Mouse (Mus musculus) bone marrow, adult 2 months (tissue): Measurements from ENCODE around the gene Zfyve21. TPM values are rescaled to one million over a fixed set of nuclear protein-coding genes. Genes with fewer than 3 reads are reported as not detected.

Source experiments
- H3K27ac ChIP-seq: fragments of 200-500 bp; 2 replicates; pipeline ENCODE4 v1.5.1; 2012; ENCODE audit warnings: low read depth, mild to moderate bottlenecking, control low read depth, inconsistent platforms, low read length; ENCODE audit not compliant: control insufficient read depth, poor library complexity, insufficient read depth
- H3K4me1 ChIP-seq: fragments of 200-500 bp; 2 replicates; pipeline ENCODE4 v1.6.1; 2011; ENCODE audit warnings: low read length; ENCODE audit not compliant: control insufficient read depth, insufficient read depth
- H3K4me3 ChIP-seq: fragments of 200-500 bp; replicated peaks from 2 replicates; pipeline ENCODE3; 2011; ENCODE audit warnings: mild to moderate bottlenecking, low read depth, low read length, control low read depth; ENCODE audit not compliant: control insufficient read depth
- CTCF ChIP-seq: fragments of 200-500 bp; IDR thresholded peaks from 2 replicates; pipeline ENCODE4 v1.5.1; 2011; ENCODE audit warnings: low read length, control low read depth; ENCODE audit not compliant: control insufficient read depth, insufficient read depth
- POLR2A ChIP-seq: fragments of 200-500 bp; IDR thresholded peaks from 2 replicates; pipeline ENCODE4 v1.6.1; 2011; ENCODE audit warnings: low read depth, mild to moderate bottlenecking, control low read depth, low read length, borderline replicate concordance; ENCODE audit not compliant: control insufficient read depth
- WGBS: fragments of 180-500 bp; shearing (Covaris S2); methylation state at CpG from one replicate; pipeline ENCODE4 v1.1.7; 2018; 5-methylcytosine and 5-hydroxymethylcytosine counted together
- polyA plus RNA-seq: library from polyadenylated mRNA; stranded (reverse); fragments of >200 nt; gene quantifications from 2 replicates; pipeline ENCODE4 v1.2.4, GENCODE M21; 2011; ENCODE audit warnings: low replicate concordance; ENCODE audit not compliant: missing spikeins, insufficient read depth, insufficient read length

The Zfyve21 gene
- polyA plus RNA-seq, 1 experiment, result 12.8 TPM

GRCm38 (mm10) chr12:111820708-111821107 is 6.7 kb downstream of the Zfyve21 start:
- WGBS, result 47% methylated on average over 7 of the region's 7 CpGs
- no peak overlapping the region for H3K4me3 ChIP-seq
- no peak overlapping the region for H3K27ac ChIP-seq
- TF ChIP-seq CTCF, result no peak
- no peaks in the 10 kb centered on the region for H3K4me1 ChIP-seq

DNA sequence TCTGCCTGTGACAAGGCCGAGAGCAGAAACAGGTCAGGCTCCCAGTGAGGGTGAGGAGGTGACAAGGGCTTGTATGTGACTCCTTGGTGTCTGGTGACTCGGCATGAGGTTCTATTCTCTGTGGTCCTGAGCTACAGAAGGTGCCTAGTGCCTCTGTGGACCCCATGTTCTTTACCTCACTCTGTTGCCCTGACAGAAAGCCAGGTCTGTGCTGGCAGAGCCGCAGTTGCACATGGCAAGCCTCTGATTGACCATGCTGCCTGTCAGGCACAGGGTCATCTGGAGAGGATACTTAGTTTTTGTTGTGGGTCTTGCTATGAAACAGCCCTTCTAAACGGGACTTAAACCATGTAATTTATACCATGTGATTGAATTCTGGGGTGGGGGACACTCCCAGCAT is 8.0 kb downstream of the Zfyve21 start:
- Histone ChIP-seq H3K4me3 (no peak overlapping the region), H3K4me1 (no peaks in the 10 kb centered on the region), H3K27ac (no peak overlapping the region)
- 81% methylated on average over 4 of the region's 4 CpGs for WGBS
- TF ChIP-seq CTCF (no peak), POLR2A (no peak)

DNA sequence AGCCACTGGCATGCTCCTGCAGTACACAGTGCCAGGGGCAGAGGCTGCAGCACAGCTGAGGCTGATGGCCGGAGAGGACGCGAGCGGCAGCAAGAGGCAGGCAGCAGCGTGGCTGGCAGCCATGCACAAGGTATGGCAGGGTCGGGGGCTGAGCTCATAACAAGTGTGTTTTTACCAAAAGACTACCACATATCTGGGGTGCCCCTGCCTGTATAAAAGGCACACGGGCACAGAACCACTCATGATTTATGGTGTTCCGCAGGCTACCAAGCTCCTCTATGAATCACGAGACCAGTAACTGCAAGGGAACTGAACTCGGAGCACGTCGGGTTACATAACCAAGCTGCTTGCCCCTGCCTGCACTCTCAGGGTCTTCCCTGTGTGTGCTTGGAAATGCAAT is 13.6 kb downstream of the Zfyve21 start:
- Histone ChIP-seq H3K27ac (no peak overlapping the region), H3K4me3 (no peak overlapping the region), H3K4me1 (no peaks in the 10 kb centered on the region; the same call in 1 of the 2 replicates)
- TF ChIP-seq POLR2A (no peak), CTCF (no peak)
- 88% methylated on average over 12 of the region's 12 CpGs for WGBS

DNA sequence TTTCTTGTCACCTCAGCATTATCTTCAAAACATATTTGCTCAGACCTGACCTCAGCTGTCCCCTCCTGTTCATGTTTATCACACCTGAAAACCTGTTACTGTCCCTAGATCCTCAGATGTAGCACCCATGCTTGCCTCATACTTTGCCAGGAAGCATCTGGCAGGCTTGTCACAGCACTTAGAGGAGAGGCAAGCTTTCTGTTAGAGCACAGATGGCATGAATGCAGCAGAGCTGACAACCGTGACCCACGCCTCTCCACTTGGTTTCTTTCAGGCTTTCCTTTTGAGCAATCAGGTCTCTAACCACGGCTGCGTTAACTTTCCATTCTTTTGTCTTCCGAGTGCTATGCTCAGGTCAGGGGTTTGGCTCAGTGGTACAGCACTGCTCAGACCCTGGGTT is 15.5 kb downstream of the Zfyve21 start:
- TF ChIP-seq POLR2A (no peak), CTCF (no peak)
- WGBS, result 61% methylated on average over 5 of the region's 5 CpGs
- Histone ChIP-seq H3K4me1 (peaks cover 2% of the 10 kb centered on the region), H3K27ac (peak overlapping the region; percentile 58; the same call in 1 of the 2 replicates), H3K4me3 (no peak overlapping the region)

DNA sequence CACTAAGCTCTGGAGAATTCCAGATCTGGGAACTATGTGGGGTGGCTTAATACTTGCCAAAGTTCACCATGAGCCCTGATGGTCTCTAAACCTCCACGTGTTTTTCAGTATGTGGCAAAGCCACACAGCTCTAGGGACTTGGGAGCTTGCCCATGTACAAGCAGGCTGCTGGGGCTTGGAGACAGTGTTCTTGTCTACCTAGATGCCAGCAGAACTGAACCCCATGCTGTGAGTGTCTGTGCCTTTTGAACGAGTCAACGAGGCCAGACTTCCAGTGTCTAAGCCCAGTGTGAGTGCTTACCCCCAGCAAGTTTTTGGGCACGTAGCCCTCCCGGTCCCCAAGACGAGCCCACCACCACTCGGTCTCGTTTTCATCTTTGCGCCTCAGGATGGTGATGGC is 16.0 kb downstream of the Zfyve21 start:
- Histone ChIP-seq H3K4me3 (no peak overlapping the region), H3K4me1 (peaks cover 2% of the 10 kb centered on the region), H3K27ac (peak overlapping the region; percentile 58)
- TF ChIP-seq POLR2A (no peak), CTCF (no peak)
- WGBS, result 87% methylated on average over 9 of the region's 9 CpGs

- peak overlapping the region; percentile 58 for H3K27ac ChIP-seq
- peaks cover 2% of the 10 kb centered on the region for H3K4me1 ChIP-seq
- 54% methylated on average over 10 of the region's 10 CpGs for WGBS
- no peak overlapping the region for H3K4me3 ChIP-seq
- TF ChIP-seq CTCF (no peak), POLR2A (no peak)
Observed at GRCm38 (mm10) chr12:111830375-111830774, 16.4 kb downstream of the Zfyve21 start.

DNA sequence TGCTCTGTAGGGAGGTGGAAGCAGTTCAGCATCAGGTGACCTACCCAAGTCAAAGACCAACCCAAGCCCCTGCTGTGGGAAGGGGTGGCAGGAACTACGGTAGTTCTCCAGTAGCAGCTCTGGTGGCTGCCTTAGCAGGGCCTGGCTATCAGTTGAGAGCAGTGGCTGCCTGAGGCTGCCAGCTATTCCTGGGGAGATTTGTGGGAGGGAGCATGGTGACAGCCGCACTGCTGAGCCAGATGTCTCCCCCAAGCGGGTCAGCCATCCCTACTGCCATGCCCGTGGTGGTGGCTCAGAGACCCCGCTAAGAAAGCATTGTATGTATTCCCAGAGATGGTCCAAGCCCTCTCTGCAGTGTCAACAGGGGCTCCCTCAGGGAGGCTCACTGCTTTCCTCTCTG is 18.7 kb downstream of the Zfyve21 start:
- H3K4me3 ChIP-seq, result no peak overlapping the region
- H3K27ac ChIP-seq, result no peak overlapping the region
- WGBS, result 86% methylated on average over 5 of the region's 5 CpGs
- TF ChIP-seq POLR2A, result no peak
- no peak for TF ChIP-seq CTCF
- H3K4me1 ChIP-seq, result peaks cover 2% of the 10 kb centered on the region

DNA sequence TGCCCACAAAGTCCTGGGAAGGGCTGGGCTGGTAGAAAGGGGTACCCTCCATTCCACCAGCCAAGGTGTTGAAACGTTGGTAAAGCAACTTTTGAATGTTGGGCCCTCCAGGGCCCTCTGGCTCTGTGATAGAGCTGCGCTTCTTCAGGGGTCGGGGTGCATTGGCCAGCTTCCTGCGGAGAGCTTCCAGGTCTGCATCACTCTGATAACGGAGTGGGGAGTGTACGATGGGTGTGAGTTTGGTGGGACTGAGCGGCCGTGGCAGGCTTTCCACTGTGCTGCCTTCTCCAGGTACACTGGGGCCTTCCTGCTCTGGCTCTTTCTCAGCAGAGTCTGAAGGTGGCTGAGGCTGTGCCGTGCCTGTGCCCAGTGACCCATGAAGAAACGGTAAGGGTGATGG is 19.5 kb downstream of the Zfyve21 start:
- no peak for TF ChIP-seq POLR2A
- no peak for TF ChIP-seq CTCF
- Histone ChIP-seq H3K27ac (peak overlapping the region; percentile 34; the same call in 1 of the 2 replicates), H3K4me3 (peak overlapping the region; percentile 36), H3K4me1 (peaks cover 2% of the 10 kb centered on the region)
- WGBS, result 70% methylated on average over 10 of the region's 10 CpGs
